Mouse (Mus musculus) cortical plate, adult 2 months (tissue): Measurements from ENCODE around the gene Phf11b. TPM values are rescaled to one million over a fixed set of nuclear protein-coding genes. Genes with fewer than 3 reads are reported as not detected.

Experiments
- polyA plus RNA-seq: library from polyadenylated mRNA; depleted of rRNA; stranded (reverse); fragments of >200 nt; gene quantifications from 2 replicates; pipeline ENCODE4 v1.2.3, GENCODE M21; 2012; rRNA removed

Phf11b gene
- polyA plus RNA-seq, 1 experiment, result 0.23 TPM

Other genes starting within 250 kb of the Phf11b start
- not detected in 2 replicates for gene 1700129C05Rik, start 198.5 kb downstream of the Phf11b start, polyA plus RNA-seq
- not detected in 2 replicates for gene Gm5142, start 162.6 kb downstream of the Phf11b start, polyA plus RNA-seq
- gene Rcbtb1, start 140.1 kb downstream of the Phf11b start, polyA plus RNA-seq, result 31.9 and 35.2 TPM in 2 replicates
- not detected in 2 replicates for gene Gm6904, start 81.1 kb downstream of the Phf11b start, polyA plus RNA-seq
- not detected in 2 replicates for gene Phf11a, start 43.8 kb downstream of the Phf11b start, polyA plus RNA-seq
- gene Phf11d, start 24.1 kb upstream of the Phf11b start, polyA plus RNA-seq, result 1.3 TPM in 2 replicates
- 0.49 and 0.61 TPM in 2 replicates for gene Phf11c, start 54.0 kb upstream of the Phf11b start, polyA plus RNA-seq
- 3.7 and 4.7 TPM in 2 replicates for gene Setdb2, start 99.5 kb upstream of the Phf11b start, polyA plus RNA-seq
- 16.6 and 18.3 TPM in 2 replicates for gene Cab39l, start 99.6 kb upstream of the Phf11b start, polyA plus RNA-seq